Mouse (Mus musculus) large intestine, adult 2 months (tissue): Measurements from ENCODE around the gene Tubg2. TPM values are rescaled to one million over a fixed set of nuclear protein-coding genes. Genes with fewer than 3 reads are reported as not detected.

Source experiments
- DNase-seq: peaks from one replicate; pipeline ENCODE4 v3.0.0-alpha.2; 2012; ENCODE audit warnings: low read depth, low spot score
- WGBS: fragments of 180-500 bp; shearing (Covaris S2); methylation state at CpG from one replicate; pipeline ENCODE4 v1.1.7; 2018; 5-methylcytosine and 5-hydroxymethylcytosine counted together
- polyA plus RNA-seq: library from polyadenylated mRNA; depleted of rRNA; stranded (reverse); fragments of >200 nt; gene quantifications from 2 replicates; pipeline ENCODE4 v1.2.3, GENCODE M21; 2012

The Tubg2 gene
- polyA plus RNA-seq, 1 experiment: 1.8 TPM

DNA sequence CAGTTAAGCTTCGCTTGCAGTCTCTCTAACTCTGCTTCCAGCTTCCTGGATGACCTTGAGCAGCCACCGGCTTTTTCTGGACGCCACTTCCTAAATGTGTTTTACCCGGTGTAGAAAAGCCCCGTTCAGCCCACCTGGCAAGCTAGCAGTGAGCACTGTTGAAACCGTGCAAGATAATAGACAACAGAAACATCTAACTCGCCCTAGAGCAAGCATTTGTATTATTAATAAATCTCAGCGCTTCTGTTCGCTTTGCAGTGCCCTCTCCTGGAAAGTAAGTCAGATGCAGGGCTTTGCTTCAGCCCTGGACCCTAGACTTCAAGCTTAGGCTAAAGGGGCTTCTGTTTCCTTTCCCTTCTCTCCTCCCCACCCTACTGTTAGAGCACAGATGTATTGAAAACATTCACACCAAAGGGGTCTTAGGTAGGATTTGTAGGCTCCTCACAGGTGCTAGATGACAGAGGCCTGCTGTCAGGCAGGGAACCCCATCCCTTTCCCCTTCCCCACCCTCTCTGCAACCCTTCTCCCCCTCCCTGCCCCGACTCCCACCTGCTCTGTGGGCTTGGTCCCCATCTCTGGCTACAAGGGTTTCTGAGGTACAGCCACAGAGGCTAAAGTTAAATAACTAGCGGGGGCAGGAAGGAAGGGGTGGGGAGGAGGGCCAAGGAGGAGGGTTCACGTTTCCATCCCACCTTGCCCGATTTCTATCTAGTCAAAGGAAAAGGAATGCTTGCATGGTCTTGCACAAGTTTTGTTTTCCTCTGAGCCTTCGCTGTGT, 19.3 kb downstream of the Tubg2 start, which contains the start of gene Ccr10:
Gene Ccr10 (minus strand): TSS at position 593 of the 778 bp plus-strand sequence.
- WGBS: 30% methylated on average over 14 of the region's 14 CpGs
- no peak for DNase-seq

DNA sequence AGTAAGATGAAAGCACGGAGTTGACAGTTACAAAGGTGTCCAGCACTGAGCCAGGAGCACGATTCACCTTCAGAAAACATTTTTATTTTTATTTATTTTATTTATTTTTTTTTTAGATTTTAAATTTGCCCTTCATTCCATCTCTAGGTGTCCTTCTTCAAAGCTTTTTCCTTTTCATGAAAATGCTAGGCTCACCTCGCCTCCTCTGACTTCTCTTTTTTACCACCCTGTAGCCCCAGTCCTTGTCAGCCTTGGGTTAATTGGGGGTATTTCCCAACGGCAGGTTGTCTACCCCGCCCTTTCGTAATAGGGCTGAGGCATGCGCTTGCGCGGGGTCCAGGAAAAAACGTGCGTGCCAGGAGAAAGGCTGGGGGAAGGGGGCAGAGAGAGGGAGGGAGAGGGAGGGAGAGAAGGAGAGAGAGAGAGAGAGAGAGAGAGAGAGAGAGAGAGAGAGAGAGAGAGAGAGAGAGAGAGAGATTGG, 20.0 kb downstream of the Tubg2 start:
- DNase-seq: no peak
- WGBS: 4% methylated on average over 11 of the region's 11 CpGs

DNA sequence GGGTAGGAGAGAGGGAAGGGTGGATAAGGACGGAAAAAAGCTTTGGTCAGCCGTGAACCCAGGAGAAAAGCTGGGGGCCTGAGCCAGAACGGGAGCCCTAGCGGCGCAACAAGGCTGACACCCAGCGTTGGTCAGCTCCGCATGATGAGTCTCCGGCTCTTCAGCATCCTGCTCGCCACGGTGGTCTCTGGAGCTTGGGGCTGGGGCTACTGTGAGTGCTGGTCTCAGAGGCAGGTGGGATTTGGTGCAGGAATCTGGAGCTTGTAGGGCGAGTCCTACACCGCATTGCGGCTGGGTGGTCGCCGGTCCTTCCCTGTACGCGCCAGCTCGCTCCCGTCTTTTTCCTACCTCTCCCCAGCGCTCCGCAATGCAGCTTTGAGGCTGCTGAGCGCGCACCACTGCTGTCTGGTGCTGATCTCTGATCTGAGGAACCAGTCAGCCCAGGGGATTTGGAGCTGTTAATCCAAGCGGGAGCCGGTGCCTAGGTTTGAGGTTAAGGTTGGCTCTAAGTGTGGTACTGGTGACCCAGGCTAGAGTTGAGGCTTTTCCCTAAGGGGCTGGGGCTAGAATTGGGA, 20.5 kb downstream of the Tubg2 start:
- whole genome bisulfite sequencing: under 1% methylated on average over 25 of the region's 25 CpGs
- no peak for DNase-seq

DNA sequence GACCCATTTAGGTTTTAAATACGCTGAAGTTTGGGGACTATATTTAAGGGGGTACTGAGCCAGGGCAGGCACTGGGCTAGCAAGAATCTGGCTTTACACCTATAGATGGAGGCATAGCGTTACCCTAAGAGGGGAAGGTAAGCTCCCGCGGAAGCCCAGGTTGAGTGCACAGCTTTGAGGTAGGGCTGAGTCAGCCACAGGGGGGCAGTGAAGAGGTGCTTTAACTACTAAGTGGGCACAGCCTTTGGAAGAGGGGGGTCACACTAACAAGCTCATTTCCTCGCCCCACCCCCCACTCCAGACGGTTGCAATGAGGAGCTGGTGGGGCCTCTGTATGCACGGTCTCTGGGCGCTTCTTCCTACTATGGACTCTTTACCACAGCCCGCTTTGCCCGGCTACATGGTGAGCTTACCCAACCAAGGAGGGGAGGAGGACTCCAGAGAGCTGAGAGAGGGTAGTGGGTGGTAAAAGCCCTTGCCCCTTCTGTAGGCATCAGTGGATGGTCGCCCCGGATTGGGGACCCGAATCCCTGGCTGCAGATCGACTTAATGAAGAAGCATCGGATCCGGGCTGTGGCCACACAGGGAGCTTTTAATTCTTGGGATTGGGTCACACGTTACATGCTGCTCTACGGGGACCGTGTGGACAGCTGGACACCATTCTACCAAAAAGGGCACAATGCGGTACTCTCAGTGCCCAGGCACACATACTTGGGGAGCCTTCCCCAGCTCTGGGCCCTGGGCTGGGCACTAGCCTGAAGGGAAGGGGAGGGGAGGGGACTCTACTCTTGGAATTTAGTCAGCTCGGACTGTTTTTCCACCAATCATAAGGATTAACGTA, 21.4 kb downstream of the Tubg2 start:
- WGBS: 55% methylated on average over 22 of the region's 22 CpGs
- DNase-seq: no peak

DNA sequence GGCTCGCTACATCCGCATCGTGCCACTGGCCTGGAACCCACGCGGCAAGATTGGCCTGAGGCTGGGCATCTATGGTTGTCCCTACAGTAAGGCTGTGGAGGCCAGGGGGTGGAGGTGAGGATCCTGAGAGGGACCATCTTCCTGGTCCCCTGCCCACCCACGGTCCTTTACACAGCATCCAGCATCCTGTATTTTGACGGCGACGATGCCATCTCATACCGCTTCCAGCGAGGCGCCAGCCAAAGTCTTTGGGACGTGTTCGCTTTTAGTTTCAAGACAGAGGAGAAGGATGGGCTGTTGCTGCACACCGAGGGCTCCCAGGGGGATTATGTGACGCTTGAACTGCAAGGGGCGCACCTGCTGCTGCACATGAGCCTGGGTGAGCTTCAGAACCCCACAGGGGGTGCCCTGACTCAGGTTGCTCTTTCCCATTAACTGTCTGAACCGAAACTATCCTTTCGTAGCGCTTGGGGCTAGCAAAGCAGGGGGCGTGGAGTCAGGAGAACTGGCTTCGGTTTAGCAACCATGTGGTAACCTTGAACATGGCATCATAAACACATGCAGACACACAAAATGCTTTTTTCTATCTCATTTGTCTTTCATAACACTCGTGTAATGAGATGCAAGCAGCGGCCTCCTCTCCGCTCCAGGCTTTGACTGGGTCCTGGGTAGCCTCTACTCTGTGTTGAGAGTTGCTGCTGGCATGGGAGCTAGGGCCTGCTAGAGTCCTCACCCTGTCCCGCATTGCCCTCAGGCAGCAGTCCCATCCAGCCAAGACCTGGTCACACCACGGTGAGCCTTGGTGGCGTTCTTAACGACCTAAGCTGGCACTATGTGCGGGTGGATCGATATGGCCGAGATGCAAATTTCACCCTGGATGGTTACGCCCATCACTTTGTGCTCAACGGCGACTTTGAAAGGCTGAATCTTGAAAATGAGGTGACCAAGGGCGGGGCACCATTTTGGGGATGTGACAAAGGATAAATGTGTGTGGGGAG, 22.7 kb downstream of the Tubg2 start:
- 79% methylated on average over 36 of the region's 36 CpGs for WGBS
- no peak for DNase-seq

DNA sequence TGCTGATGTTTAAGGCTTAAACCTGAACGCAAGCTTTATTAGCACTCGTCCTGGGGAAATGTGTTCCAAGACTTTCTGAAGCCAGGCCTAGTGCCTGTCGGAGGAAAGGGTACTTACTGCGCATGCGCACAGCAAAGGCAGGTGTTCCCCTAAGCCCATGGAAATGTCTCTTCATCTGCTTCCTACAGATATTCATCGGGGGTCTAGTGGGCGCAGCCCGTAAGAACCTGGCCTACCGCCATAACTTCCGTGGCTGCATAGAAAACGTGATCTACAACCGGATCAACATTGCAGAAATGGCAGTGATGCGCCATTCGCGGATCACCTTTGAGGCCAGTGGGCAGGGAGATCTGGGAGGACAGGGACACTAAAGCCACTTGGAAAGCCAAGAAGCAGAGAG, 23.6 kb downstream of the Tubg2 start:
- no peak for DNase-seq
- 87% methylated on average over 15 of the region's 15 CpGs for WGBS

DNA sequence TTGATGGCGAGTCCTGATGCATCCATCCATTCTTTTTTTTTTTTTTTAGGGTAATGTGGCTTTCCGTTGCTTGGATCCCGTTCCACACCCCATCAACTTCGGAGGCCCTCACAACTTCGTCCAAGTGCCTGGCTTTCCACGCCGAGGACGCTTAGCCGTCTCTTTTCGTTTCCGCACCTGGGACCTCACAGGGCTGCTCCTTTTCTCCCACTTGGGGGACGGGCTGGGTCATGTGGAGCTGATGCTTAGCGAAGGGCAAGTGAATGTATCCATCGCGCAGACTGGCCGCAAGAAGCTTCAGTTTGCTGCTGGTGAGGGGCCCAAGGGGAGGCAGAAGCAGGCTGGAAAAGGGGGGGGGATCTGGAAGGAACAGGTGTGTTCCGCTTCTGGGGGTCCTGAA, 24.6 kb downstream of the Tubg2 start:
- 79% methylated on average over 17 of the region's 17 CpGs for WGBS

DNA sequence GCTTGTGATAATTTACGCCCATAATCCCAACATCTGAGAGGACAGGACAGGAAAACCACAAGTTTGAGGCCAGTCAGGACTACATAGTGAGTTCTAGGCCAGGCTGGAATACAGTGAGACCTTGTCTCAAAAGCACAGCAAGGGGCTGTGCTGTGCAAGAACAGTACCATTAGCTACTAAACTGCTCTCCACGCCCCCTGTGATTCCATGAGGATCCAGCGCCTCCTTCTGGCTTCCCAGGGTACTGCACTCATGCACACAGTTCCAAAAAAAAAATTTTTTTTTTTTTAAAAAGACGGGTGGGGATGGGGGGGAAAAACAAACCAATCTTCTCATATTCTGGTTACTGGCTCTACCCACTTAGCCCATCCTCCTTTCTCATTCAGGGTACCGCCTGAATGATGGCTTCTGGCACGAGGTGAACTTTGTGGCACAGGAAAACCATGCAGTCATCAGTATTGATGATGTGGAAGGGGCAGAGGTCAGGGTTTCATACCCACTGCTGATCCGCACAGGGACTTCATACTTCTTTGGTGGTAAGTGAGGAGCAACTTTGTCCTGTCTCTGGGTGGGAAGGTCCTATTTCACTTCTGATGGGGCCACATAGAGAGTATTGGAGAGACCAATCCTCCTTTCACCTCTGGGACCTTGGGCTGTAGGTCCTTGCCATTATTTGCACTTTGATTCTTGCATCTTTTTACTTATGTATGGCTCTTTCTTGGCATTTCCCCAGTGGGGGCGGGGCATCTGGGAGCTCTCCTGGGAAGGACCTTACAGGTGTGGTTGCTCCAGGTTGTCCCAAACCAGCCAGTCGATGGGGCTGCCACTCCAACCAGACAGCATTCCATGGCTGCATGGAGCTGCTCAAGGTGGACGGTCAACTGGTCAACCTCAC, 25.4 kb downstream of the Tubg2 start:
- DNase-seq: no peak
- WGBS: 44% methylated on average over 10 of the region's 10 CpGs

More for the DNA sequence above, 24.6 kb downstream of the Tubg2 start:
- DNase-seq: no peak

DNA sequence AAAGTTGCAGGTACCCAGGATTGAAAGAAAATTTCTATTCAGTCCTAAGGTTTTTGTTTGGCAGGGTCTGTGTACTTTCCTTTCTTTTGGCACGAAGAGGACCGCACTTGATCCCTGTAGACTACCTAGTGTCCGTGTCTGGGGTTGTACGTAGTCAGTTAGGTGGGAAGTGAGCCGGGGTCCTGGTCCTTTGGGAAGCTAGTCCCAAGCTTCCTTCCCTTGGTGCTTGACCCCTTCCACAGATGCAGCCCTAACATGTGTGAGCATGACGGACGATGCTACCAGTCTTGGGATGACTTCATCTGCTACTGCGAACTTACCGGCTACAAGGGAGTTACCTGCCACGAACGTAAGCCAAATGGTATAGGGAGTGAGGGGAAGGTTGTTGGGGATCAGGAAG, 26.3 kb downstream of the Tubg2 start:
- 96% methylated on average over 11 of the region's 11 CpGs for WGBS
- DNase-seq: no peak

DNA sequence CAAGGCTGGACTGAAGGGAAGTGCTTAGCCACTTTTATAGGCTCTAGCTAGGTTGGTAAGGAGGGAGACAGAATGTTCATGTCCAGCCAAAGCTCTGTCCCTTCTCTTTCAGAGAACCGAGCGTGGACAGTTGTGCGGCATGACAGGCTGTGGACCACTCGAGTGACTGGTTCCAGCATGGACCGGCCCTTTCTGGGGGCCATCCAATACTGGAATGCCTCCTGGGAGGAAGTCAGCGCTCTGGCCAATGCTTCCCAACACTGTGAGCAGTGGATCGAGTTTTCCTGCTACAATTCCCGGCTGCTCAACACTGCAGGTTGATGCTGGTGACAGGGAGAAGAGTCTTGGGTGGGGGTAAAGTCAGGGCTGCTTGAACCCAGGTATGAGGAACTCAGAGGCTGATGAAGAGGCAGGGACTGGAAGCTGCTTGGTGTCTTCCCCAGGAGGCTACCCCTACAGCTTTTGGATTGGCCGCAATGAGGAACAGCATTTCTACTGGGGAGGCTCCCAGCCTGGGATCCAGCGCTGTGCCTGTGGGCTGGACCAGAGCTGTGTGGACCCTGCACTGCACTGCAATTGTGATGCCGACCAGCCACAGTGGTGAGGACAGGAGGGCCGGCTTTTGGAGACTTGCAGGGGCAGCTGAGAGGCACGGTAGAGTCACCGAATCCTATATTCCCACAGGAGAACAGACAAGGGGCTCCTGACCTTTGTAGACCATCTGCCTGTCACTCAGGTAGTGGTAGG, 27.2 kb downstream of the Tubg2 start:
- DNase-seq: no peak
- 79% methylated on average over 14 of the region's 14 CpGs for WGBS

DNA sequence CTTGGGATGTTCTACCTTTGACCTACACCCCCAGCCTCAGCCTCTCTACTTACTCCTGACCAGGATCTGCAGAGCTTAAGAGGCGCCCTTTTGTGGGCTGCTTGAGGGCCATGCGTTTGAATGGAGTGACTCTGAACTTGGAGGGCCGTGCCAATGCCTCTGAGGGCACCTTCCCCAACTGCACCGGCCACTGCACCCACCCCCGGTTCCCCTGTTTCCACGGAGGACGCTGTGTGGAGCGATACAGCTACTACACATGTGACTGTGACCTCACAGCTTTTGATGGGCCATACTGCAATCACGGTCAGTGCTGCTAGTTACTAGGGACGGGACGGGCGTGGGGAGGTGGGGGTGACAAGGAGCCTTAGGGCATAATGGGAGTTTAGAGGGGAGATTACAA, 29.3 kb downstream of the Tubg2 start:
- no peak for DNase-seq
- WGBS: 93% methylated on average over 12 of the region's 12 CpGs

DNA sequence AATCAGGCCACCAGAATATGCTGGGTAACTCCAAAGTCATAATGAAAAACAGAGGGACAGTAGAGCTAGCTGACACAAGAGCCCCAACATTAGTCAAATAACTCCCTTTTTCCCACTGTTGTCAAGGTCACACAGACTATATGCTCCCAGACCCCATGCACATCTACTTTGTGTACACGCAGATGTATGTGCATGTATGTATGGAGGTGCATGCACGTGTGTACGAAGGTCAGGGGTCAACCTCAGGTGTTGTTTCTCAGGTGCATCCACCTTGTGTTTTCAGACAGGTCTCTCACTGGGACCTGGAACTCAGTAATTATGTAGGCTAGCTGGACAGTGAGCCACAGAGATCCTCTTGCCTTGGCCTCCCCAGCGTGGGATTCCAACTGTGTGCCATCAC, 29.7 kb downstream of the Tubg2 start:
- no peak for DNase-seq
- 87% methylated on average over 4 of the region's 4 CpGs for WGBS

DNA sequence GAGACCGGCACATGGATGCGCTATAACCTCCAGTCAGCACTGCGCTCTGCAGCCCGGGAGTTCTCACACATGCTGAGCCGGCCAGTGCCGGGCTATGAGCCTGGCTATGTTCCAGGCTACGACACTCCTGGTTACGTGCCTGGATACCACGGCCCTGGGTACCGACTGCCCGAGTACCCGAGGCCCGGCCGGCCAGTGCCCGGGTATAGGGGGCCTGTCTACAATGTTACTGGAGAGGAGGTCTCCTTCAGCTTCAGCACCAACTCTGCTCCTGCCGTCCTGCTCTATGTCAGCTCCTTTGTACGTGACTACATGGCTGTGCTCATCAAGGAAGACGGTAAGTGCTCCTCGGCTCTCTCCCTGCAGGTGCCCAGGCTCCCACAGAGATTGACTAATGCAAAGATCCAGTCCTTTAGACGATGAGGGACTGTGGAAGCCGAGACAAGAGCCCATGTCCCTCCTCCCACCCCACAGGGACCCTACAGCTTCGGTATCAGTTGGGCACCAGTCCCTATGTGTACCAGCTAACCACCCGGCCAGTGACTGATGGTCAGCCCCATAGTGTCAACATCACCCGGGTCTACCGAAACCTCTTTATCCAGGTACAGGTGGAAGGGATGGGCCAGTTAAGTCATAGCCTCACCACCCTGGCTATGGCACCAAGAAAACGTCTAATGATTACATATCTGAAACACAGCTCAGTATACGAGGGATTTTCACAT, 31.0 kb downstream of the Tubg2 start:
- 88% methylated on average over 27 of the region's 27 CpGs for WGBS
- no peak for DNase-seq

DNA sequence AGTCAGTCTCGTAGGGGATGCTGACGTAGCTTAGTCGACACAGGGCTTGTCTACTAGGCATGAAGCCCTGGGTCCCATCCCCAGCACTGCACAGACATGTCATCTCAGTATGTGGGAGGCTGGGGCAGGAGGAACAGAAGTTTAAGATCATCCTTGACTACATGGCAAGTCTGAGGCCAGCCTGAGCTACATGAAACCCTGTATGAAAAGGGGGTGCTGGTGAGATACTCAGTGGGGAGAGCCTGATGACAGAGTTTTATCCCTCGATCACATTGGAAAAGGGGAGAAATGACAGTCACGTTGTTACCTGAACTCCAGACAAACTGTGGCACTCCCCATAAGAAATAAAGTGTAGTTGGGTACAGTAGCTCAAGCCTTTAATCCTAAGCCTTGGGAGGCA, 31.8 kb downstream of the Tubg2 start:
- 93% methylated on average over 5 of the region's 5 CpGs for WGBS
- no peak for DNase-seq

DNA sequence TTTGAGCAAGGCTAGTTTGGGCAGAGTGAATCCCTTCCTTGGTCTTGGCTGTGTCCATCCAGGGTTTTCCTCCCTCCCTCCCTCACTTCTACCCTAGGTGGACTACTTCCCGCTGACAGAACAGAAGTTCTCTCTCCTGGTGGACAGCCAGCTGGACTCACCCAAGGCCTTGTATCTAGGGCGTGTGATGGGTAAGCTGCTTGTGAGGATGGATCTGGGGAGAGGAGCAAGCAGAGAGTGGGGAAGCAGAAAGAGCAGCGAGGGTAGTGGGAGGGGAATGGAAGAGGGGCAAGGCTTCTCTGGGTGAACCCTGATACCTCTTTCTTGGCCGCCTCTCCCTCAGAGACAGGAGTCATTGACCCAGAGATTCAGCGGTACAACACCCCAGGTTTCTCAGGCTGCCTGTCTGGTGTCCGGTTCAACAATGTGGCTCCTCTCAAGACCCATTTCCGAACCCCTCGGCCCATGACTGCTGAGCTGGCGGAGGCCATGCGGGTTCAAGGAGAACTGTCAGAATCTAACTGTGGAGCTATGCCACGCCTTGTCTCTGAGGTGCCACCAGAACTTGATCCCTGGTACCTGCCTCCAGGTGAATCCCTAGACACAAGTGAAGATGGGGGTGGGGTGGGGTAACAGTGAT, 32.6 kb downstream of the Tubg2 start:
- DNase-seq: no peak
- 78% methylated on average over 11 of the region's 11 CpGs for WGBS

DNA sequence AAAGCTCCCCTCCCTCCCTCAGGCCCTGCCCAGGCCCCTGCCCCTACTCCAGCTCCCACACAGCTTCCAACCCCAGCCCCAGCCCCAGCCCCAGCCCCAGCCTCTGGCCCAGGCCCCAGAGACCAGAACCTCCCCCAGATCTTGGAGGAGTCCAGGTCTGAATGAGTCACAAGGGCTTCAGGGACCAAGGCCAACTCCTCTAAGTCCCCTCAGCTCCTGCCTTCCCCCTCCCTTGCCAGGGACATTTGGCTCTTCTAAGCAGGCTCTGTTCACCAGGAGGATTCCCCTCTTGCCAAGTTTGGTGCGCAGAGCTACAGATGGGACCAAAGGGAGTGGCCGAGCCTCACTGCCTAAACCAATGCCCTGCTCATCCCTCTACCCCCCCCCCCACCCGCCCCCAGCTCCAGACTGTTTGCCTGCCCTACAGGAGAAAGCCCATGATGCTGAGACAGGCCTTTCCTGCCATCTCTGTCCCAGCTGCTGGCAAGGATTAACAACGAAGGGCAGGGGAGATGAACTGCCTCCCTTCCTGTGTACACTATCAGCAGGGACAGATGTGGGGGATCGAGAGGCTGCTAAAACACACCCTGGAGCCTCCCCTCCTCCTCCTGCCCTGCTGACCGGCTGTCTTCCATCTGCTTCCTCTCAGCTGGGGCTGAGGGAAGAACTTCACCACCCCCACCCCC, 33.9 kb downstream of the Tubg2 start:
- no peak for DNase-seq

More for the DNA sequence above, 33.9 kb downstream of the Tubg2 start:
- WGBS: 52% methylated on average over 6 of the region's 6 CpGs
